Mouse (Mus musculus) kidney, adult 2 months (tissue): ENCODE measurements around the gene Calcrl. TPM values are rescaled to one million over a fixed set of nuclear protein-coding genes. Genes with fewer than 3 reads are reported as not detected.

Experiments used
- DNase-seq: peaks from one replicate; pipeline ENCODE4 v3.0.0; 2021
- H3K27ac ChIP-seq: fragments of 200-500 bp; 2 replicates; pipeline ENCODE4 v1.5.1; 2012; ENCODE audit warnings: low read depth, low read length, control low read depth, inconsistent platforms; ENCODE audit not compliant: insufficient read depth
- H3K27me3 ChIP-seq: fragments of 200-500 bp; replicated peaks from 2 replicates; pipeline ENCODE4 v1.6.1; 2012; ENCODE audit warnings: mild to moderate bottlenecking, moderate library complexity, low read length, inconsistent platforms; ENCODE audit not compliant: control insufficient read depth, insufficient read depth
- H3K36me3 ChIP-seq: fragments of 200-500 bp; 2 replicates; pipeline ENCODE4 v1.6.1; 2012; ENCODE audit warnings: mild to moderate bottlenecking, moderate library complexity, low read length, inconsistent platforms; ENCODE audit not compliant: control insufficient read depth, insufficient read depth
- H3K4me1 ChIP-seq: fragments of 200-500 bp; 2 replicates; pipeline ENCODE4 v1.6.1; 2011; ENCODE audit warnings: low read length; ENCODE audit not compliant: control insufficient read depth, insufficient read depth
- H3K4me3 ChIP-seq: fragments of 200-500 bp; 2 replicates; pipeline ENCODE4 v1.5.1; 2011; ENCODE audit warnings: mild to moderate bottlenecking, low read depth, low read length, control low read depth; ENCODE audit not compliant: insufficient read depth
- CTCF ChIP-seq: fragments of 200-500 bp; conservative IDR thresholded peaks from 2 replicates; pipeline ENCODE4 v1.5.1; 2011; ENCODE audit warnings: low read depth, mild to moderate bottlenecking, control low read depth, low read length, moderate library complexity, mixed read lengths; ENCODE audit not compliant: insufficient read depth, insufficient read length
- POLR2A ChIP-seq: fragments of 200-500 bp; IDR thresholded peaks from one replicate; pipeline ENCODE4 v1.6.1; 2011; ENCODE audit warnings: low read depth, low read length, control low read depth
- WGBS: fragments of 180-500 bp; shearing (Covaris S2); methylation state at CpG from one replicate; pipeline ENCODE4 v1.1.7; 2018; 5-methylcytosine and 5-hydroxymethylcytosine counted together
- polyA plus RNA-seq: library from polyadenylated mRNA; depleted of rRNA; stranded (reverse); fragments of >200 nt; gene quantifications from 2 replicates; pipeline ENCODE4 v1.2.3, GENCODE M21; 2012

The Calcrl gene
- polyA plus RNA-seq, 1 experiment, result 9.8 TPM

GRCm38 (mm10) chr2:84388023-84388416 is 37.2 kb downstream of the Calcrl start:
- DNase-seq, result peak; percentile 20
- Histone ChIP-seq H3K4me3 (no peak overlapping the region), H3K27me3 (no peaks in the 10 kb centered on the region), H3K4me1 (0 out of 2 replicates have a peak, but pooled peaks cover 2% of the 10 kb centered on the region), H3K36me3 (no peaks in the 10 kb centered on the region), H3K27ac (no peak overlapping the region)
- WGBS, result 59% methylated on average over 7 of the region's 7 CpGs
- TF ChIP-seq CTCF (no peak), POLR2A (no peak)

- Histone ChIP-seq H3K27ac (peak overlapping the region; percentile 59), H3K36me3 (no peaks in the 10 kb centered on the region), H3K4me1 (0 out of 2 replicates have a peak, but pooled peaks cover 2% of the 10 kb centered on the region), H3K4me3 (peak overlapping the region; percentile 25), H3K27me3 (no peaks in the 10 kb centered on the region)
- 44% methylated on average over 11 of the region's 11 CpGs for WGBS
- DNase-seq, result no peak
- TF ChIP-seq CTCF, result no peak
- TF ChIP-seq POLR2A, result no peak
Observed at GRCm38 (mm10) chr2:84387394-84388022, 37.7 kb downstream of the Calcrl start.

- Histone ChIP-seq H3K4me1 (0 out of 2 replicates have a peak, but pooled peaks cover 2% of the 10 kb centered on the region), H3K27ac (peak overlapping the region; percentile 59), H3K36me3 (no peaks in the 10 kb centered on the region), H3K27me3 (no peaks in the 10 kb centered on the region), H3K4me3 (no peak overlapping the region; the same call in 1 of the 2 replicates)
- TF ChIP-seq POLR2A, result no peak
- no peak for TF ChIP-seq CTCF
- 17% methylated on average over 18 of the region's 18 CpGs for WGBS
- peak; percentile 76 for DNase-seq
Observed at GRCm38 (mm10) chr2:84386563-84387393, 38.4 kb downstream of the Calcrl start.

- Histone ChIP-seq H3K4me1 (0 out of 2 replicates have a peak, but pooled peaks cover 7% of the 10 kb centered on the region), H3K27ac (peak overlapping the region; percentile 50; the same call in 1 of the 2 replicates), H3K27me3 (no peaks in the 10 kb centered on the region), H3K36me3 (no peaks in the 10 kb centered on the region), H3K4me3 (no peak overlapping the region)
- WGBS, result 87% methylated on average over 6 of the region's 6 CpGs
- TF ChIP-seq CTCF (no peak), POLR2A (no peak)
- no peak for DNase-seq
Observed at GRCm38 (mm10) chr2:84384911-84385693, 40.1 kb downstream of the Calcrl start.

GRCm38 (mm10) chr2:84383828-84384227 is 41.4 kb downstream of the Calcrl start:
- no peak overlapping the region for H3K27ac ChIP-seq
- no peaks in the 10 kb centered on the region for H3K27me3 ChIP-seq
- H3K4me1 ChIP-seq, result 0 out of 2 replicates have a peak, but pooled peaks cover 7% of the 10 kb centered on the region
- no peak overlapping the region for H3K4me3 ChIP-seq
- WGBS, result 79% methylated on average over 4 of the region's 4 CpGs
- H3K36me3 ChIP-seq, result no peaks in the 10 kb centered on the region
- TF ChIP-seq CTCF, result no peak
- no peak for TF ChIP-seq POLR2A
- no peak for DNase-seq

- H3K27ac ChIP-seq, result no peak overlapping the region
- H3K36me3 ChIP-seq, result no peaks in the 10 kb centered on the region
- TF ChIP-seq POLR2A, result no peak
- no peak for TF ChIP-seq CTCF
- DNase-seq, result no peak
- H3K27me3 ChIP-seq, result no peaks in the 10 kb centered on the region
- 0 out of 2 replicates have a peak, but pooled peaks cover 7% of the 10 kb centered on the region for H3K4me1 ChIP-seq
- H3K4me3 ChIP-seq, result no peak overlapping the region
Observed at GRCm38 (mm10) chr2:84382556-84382955, 42.7 kb downstream of the Calcrl start.

GRCm38 (mm10) chr2:84381997-84382396 is 43.2 kb downstream of the Calcrl start:
- H3K4me3 ChIP-seq, result no peak overlapping the region
- H3K4me1 ChIP-seq, result 0 out of 2 replicates have a peak, but pooled peaks cover 7% of the 10 kb centered on the region
- 90% methylated on average over 5 of the region's 5 CpGs for WGBS
- DNase-seq, result no peak
- no peaks in the 10 kb centered on the region for H3K27me3 ChIP-seq
- no peaks in the 10 kb centered on the region for H3K36me3 ChIP-seq
- H3K27ac ChIP-seq, result no peak overlapping the region
- TF ChIP-seq POLR2A (no peak), CTCF (no peak)
